Mouse (Mus musculus): ENCODE data around the gene Med27.
A peak's percentile ranks its signal among the peaks of the same experiment; 100 is the strongest.

Gene Med27

DNA sequence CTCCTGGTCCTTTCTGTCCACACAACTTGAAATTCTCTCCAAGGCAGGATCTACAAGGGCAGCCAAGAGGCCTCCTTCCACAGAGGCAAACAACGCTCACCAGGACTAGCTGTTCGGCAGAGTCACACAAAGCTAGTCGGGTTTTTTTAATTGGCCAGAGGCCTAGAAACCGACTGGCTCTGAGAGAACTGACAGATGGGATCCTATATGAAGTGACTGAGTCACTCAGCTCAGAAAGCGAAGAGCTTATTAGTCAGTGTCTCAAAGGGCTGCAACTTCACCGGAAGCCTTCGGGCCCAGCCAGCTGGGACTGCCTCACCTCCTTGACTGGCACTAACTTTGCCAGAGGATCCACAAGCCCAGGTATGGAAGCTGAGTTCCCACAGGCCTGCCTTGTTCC is 217.4 kb downstream of the Med27 start:
- DNase-seq (ENCODE audit: low read depth, low spot score), result no peak

DNA sequence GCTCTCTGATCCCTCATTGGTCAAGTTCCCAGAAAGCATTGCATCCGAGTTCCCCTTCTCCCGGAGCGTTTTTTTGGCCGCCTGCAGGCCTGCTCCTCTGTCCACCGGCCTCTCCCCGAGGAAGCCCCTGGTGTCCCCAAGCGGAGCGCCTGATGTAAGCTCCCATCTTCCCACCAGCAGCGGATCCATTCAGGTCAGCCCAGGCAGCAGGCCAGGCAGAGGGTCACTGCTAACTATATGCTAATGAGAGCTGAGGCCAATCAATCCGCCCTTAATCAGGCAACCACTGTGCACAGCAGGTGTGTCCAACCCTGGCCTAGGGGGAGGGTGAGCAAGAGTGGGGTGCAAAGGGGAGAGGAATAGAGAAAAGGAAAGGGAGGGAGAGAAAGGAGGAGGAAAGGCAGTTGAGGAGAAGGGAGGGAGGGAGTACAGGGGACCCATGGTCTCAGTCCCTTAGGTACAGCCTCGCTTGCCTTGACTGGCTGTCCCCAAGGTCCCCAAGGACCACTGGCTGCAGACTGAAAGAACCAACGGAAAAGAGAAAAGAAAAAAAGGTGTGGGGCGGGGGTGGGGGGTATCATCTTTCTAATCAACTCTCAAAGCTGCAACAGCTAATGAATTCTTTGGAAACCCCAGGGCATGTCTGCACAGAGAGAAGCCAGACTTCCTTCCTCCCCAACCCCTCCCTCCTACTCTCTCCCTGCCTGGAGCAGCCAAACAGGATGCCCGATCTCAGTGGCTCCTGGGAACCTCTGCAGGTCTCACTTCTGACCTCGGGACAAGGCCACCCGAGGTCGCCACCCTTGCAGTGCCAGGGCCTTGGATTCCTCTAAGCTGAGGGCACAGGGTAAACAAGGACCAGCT is 219.2 kb downstream of the Med27 start:
- no peak for DNase-seq (ENCODE audit: low read depth, low spot score)

DNA sequence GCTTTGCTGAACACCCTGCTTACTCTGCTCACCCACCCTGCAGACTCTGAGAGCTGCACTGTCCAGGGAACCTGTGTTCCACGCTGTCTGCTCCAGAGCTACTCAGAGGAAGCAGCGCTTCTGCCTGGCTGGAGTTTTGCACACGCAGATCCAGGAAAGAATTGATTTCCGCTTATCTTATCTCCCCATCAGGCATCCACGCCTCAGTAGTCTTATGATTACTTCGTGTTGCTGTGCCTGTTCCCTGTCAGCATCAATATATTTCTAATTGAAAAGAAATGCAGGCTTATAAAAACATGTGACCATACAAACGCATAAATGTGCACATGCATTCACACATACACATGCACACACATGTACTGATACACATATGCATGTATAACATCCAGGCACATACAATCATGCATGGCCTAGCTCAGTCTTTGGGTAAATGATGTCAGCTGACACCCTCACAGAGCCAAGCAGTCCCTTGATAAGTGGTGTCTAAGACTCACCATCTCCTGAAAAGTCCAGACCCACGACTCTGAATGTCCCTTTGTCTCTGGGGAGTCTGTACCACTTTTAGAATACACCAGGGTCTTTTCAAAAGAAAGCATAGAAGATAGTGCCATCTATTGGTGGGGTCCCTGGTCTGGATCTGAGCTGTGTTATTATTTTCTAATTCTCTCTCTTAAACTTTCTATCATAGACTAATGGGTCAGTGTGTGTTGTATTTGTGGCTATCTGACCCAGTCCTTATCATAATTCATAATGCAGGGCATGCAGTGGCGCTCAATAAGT is 225.5 kb downstream of the Med27 start:
- no peak for DNase-seq (ENCODE audit: low read depth, low spot score)

DNA sequence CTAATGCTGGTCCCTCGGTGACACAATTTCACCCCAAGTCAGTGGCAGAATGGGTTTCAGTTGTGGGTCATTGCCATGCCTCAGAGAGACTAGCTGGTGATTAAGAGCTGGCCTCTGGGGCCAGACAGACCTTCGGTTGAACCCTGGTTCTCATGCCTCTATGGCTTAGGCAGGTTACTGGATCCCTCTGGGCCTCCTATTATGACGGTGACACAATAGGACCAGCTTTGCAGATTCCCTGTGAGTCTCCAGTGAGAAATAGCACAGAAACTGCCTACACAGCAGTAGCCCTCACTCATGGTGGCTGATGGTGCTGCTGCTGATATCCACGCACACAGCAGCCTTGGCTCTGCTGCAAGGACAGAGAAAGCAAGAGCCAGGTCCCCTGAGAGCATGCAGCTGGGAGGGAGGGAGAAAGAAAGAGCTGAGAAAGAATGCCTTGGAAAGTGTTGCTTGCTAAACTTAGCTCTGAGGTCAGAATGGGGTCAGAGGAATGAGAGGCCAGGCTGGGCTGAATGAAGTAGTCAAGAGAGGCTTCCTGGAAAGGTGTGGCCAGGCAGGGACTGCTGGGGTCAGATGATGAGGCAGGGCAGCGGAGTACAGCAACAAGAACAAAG is 226.3 kb downstream of the Med27 start:
- DNase-seq (ENCODE audit: low read depth, low spot score), result no peak

DNA sequence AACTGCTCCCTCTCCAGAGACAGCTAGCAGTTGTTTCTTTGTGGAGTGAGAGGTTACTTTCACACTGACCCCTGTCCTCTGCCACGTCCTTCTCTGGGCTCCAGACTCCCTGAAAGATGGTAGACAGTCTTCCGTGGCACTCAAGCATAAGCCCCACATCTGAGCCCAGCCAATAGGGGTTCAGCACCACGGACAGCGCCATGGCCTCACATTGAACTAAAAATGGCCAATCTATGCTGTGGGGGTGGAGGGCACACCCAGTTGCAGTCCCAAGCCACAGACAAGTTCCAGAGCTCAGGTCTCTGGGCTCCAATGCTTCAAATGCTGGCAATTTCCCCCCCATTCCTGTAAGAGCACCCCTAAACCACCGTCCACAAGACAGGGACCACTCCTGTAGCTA is 227.0 kb downstream of the Med27 start:
- peak; percentile 79 for DNase-seq (ENCODE audit: low read depth, low spot score)

DNA sequence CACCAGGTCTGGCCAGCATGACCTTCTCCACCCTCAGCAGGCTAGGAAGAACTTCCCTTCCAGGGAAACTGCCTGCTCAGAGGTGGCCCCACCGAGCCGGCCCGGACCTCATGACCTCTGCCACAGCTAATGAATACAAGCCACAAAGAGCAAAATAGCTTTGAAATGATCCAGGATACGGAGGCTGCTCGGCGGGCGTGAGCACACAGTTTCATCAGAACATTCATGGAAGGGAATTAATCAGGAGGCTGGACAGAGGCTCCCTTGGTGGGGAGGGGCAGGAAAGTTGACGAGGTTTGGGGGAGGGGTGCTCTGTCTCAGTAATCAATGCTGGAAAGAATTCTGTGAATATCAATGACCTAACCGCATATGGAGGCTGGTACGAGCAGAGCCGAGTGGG is 227.6 kb downstream of the Med27 start:
- DNase-seq (ENCODE audit: low read depth, low spot score), result no peak

Measured in embryo, embryonic 11.5 days (tissue).